ENCODE assay signal across 8 mouse cellular contexts in genomic region chr4:107313690-107314478, GRCm38 (mm10). TPM values are rescaled to one million over a fixed set of nuclear protein-coding genes. Genes with fewer than 3 reads are reported as not detected.
A peak's percentile ranks its signal among the peaks of the same experiment; 100 is the strongest.
DNase-seq lines count a peak whose midpoint lies in the region; ATAC-seq and TF ChIP-seq lines count a peak whose summit lies in the region.

TSS of gene Yipf1 (plus strand) at chr4:107314363.

- peak within 1 kb of the TSS; percentile 69 to 82 (median 80) for H3K4me3 ChIP-seq in CH12.LX (replicated peaks in 1 of 3; ENCODE audit: low read depth in 2 of 3, low read length in 2 of 3, poor library complexity in 1 of 3)
- H3K4me3 ChIP-seq in forebrain, embryonic 12.5 days (replicated peaks), result peak within 1 kb of the TSS; percentile 55
- peak within 1 kb of the TSS; percentile 68 for H3K4me3 ChIP-seq in heart, postnatal 0 days (ENCODE audit: low read depth, low read length)
- H3K4me3 ChIP-seq in liver, embryonic 16.5 days (ENCODE audit: low read depth, low read length), result peak within 1 kb of the TSS; percentile 79
- H3K4me3 ChIP-seq in neural tube, embryonic 13.5 days, result peak within 1 kb of the TSS; percentile 67
- H3K4me3 ChIP-seq in testis, adult 2 months (ENCODE audit: control insufficient read depth, low read depth, low read length), result peak within 1 kb of the TSS; percentile 90

- no peaks in the 10 kb centered on the region for H3K27me3 ChIP-seq in CH12.LX (replicated peaks)
- no peaks in the 10 kb centered on the region for H3K27me3 ChIP-seq in forebrain, embryonic 12.5 days
- H3K27me3 ChIP-seq in heart, postnatal 0 days (ENCODE audit: control insufficient read depth, insufficient read depth, low read length), result no peaks in the 10 kb centered on the region
- H3K27me3 ChIP-seq in liver, embryonic 16.5 days (ENCODE audit: control insufficient read depth, insufficient read depth, low read depth, low read length), result no peaks in the 10 kb centered on the region
- no peaks in the 10 kb centered on the region for H3K27me3 ChIP-seq in neural tube, embryonic 13.5 days
- H3K27me3 ChIP-seq in testis, adult 2 months (ENCODE audit: control insufficient read depth, insufficient read depth, low read length), result no peaks in the 10 kb centered on the region

- in situ Hi-C loops in CH12.LX (cut with MboI; ENCODE audit: low pct_ligation_motif_present, low pct_unique_long_range_greater_than_20kb, low sequenced_read_pairs), result no loop called here

- no peak for TF ChIP-seq EP300 in CH12.LX (IDR thresholded peaks at IDR 0.05; ENCODE audit: low read length)
- no peak for TF ChIP-seq EP300 in heart, postnatal 0 days (IDR thresholded peaks at IDR 0.05; ENCODE audit: low read depth)

- H3K4me1 ChIP-seq in CH12.LX (ENCODE audit: control insufficient read depth in 1 of 2, insufficient read depth in 2 of 2), result peaks cover 0 to 22% of the 10 kb centered on the region in 2 experiments; a peak in 2 of 4 replicates
- H3K4me1 ChIP-seq in forebrain, embryonic 12.5 days, result peaks cover 16% of the 10 kb centered on the region
- H3K4me1 ChIP-seq in heart, postnatal 0 days (ENCODE audit: control insufficient read depth, insufficient read depth), result peaks cover 6% of the 10 kb centered on the region; the same call in 1 of the 2 replicates
- H3K4me1 ChIP-seq in liver, embryonic 16.5 days (ENCODE audit: control insufficient read depth, low read depth, low read length), result peaks cover 16% of the 10 kb centered on the region
- H3K4me1 ChIP-seq in neural tube, embryonic 13.5 days (replicated peaks), result peaks cover 16% of the 10 kb centered on the region
- H3K4me1 ChIP-seq in testis, adult 2 months (ENCODE audit: control insufficient read depth, insufficient read depth, low read length), result peaks cover 13% of the 10 kb centered on the region

- ATAC-seq in forebrain, embryonic 12.5 days (ENCODE audit: low FRiP score), result peak; percentile 90
- ATAC-seq in heart, postnatal 0 days (ENCODE audit: insufficient read depth, low read depth), result peak; percentile 97
- peak; percentile 95 for ATAC-seq in liver, embryonic 16.5 days (ENCODE audit: low read depth)
- ATAC-seq in neural tube, embryonic 13.5 days (ENCODE audit: low read depth), result peak; percentile 95

- peak within 1 kb of the TSS; percentile 64 for H3K4me2 ChIP-seq in CH12.LX (ENCODE audit: insufficient read depth, low read depth, poor library complexity, severe bottlenecking)
- H3K4me2 ChIP-seq in forebrain, embryonic 12.5 days, result peak within 1 kb of the TSS; percentile 76
- peak within 1 kb of the TSS; percentile 89 for H3K4me2 ChIP-seq in heart, postnatal 0 days (ENCODE audit: low read depth, low read length)
- H3K4me2 ChIP-seq in liver, embryonic 16.5 days (ENCODE audit: low read depth, low read length), result peak within 1 kb of the TSS; percentile 89
- H3K4me2 ChIP-seq in neural tube, embryonic 13.5 days, result peak within 1 kb of the TSS; percentile 68

- TF ChIP-seq CTCF in CH12.LX (conservative IDR thresholded peaks at IDR 0.05 in 1 of 2, IDR thresholded peaks at IDR 0.05 in 1 of 2; ENCODE audit: low read depth in 2 of 2, low read length in 2 of 2), result peak in 1 of 2 experiments; percentile 40; a peak in 2 of 4 replicates
- peak; percentile 34 for TF ChIP-seq CTCF in heart, postnatal 0 days (IDR thresholded peaks at IDR 0.05; ENCODE audit: low read depth)
- TF ChIP-seq CTCF in testis, adult 2 months (IDR thresholded peaks at IDR 0.05; ENCODE audit: control insufficient read depth, insufficient read depth, insufficient replicate concordance, low read depth, low read length), result no peak; the same call in 1 of the 2 replicates

- dilution Hi-C loops in CH12.LX (cut with MboI; ENCODE audit: extremely low pct_ligation_motif_present, extremely low pct_unique_long_range_greater_than_20kb, low sequenced_read_pairs), result no loop called here

- peak; percentile 79 for TF ChIP-seq POLR2A in CH12.LX (IDR thresholded peaks at IDR 0.05; ENCODE audit: low read depth, low read length)
- peak; percentile 44 for TF ChIP-seq POLR2A in testis, adult 2 months (IDR thresholded peaks at IDR 0.05; ENCODE audit: control insufficient read depth, low read depth, low read length)

- H3K36me3 ChIP-seq in CH12.LX (replicated peaks in 1 of 2; ENCODE audit: control insufficient read depth in 1 of 2, insufficient read depth in 1 of 2, low read length in 1 of 2), result peaks cover 18 to 33% of the 10 kb centered on the region in 2 experiments
- peaks cover 4% of the 10 kb centered on the region for H3K36me3 ChIP-seq in forebrain, embryonic 12.5 days (replicated peaks)
- peaks cover 9% of the 10 kb centered on the region for H3K36me3 ChIP-seq in heart, postnatal 0 days (replicated peaks; ENCODE audit: control insufficient read depth, insufficient read depth, low read length)
- H3K36me3 ChIP-seq in liver, embryonic 16.5 days (ENCODE audit: control insufficient read depth, insufficient read depth), result no peaks in the 10 kb centered on the region
- H3K36me3 ChIP-seq in neural tube, embryonic 13.5 days, result peaks cover 27% of the 10 kb centered on the region
- H3K36me3 ChIP-seq in testis, adult 2 months (ENCODE audit: control insufficient read depth, insufficient read depth, low read length), result no peaks in the 10 kb centered on the region

- DNase-seq in CH12.LX (ENCODE audit: extremely low read depth), result peak; percentile 88
- peak; percentile 86 for DNase-seq in c-Kit-positive CD71-positive TER-119-negative erythroid progenitor cells, embryonic 14.5 days (ENCODE audit: low read depth)
- DNase-seq in heart, postnatal 0 days (ENCODE audit: low spot score), result peak; percentile 93
- DNase-seq in kidney, postnatal 4 days, result peak; percentile 91 to 95

- peak within 1 kb of the TSS; percentile 35 for H3K9ac ChIP-seq in CH12.LX (ENCODE audit: insufficient read depth, low read depth)
- H3K9ac ChIP-seq in forebrain, embryonic 12.5 days, result peak within 1 kb of the TSS; percentile 61
- peak within 1 kb of the TSS; percentile 72 for H3K9ac ChIP-seq in heart, postnatal 0 days (replicated peaks; ENCODE audit: low read depth, low read length)
- H3K9ac ChIP-seq in liver, embryonic 16.5 days (ENCODE audit: low read depth, low read length), result peak within 1 kb of the TSS; percentile 67
- H3K9ac ChIP-seq in neural tube, embryonic 13.5 days, result peak within 1 kb of the TSS; percentile 84

- H3K27ac ChIP-seq in CH12.LX (ENCODE audit: insufficient read depth, low read depth), result no peak within 1 kb of the TSS
- peak within 1 kb of the TSS; percentile 27 for H3K27ac ChIP-seq in forebrain, embryonic 12.5 days
- peak within 1 kb of the TSS; percentile 70 for H3K27ac ChIP-seq in heart, postnatal 0 days (ENCODE audit: low read depth)
- H3K27ac ChIP-seq in liver, embryonic 16.5 days (ENCODE audit: low read length), result peak within 1 kb of the TSS; percentile 43; the same call in 1 of the 2 replicates
- H3K27ac ChIP-seq in neural tube, embryonic 13.5 days (replicated peaks), result peak within 1 kb of the TSS; percentile 52
- H3K27ac ChIP-seq in testis, adult 2 months (ENCODE audit: control insufficient read depth, insufficient read depth, low read depth, low read length), result peak within 1 kb of the TSS; percentile 55

- WGBS in forebrain, embryonic 12.5 days, result under 1% methylated on average over 29 of the region's 29 CpGs
- WGBS in heart, postnatal 0 days, result under 1% methylated on average over 29 of the region's 29 CpGs
- 1% methylated on average over 29 of the region's 29 CpGs for WGBS in liver, embryonic 16.5 days (ENCODE audit: insufficient replicate concordance)
- WGBS in neural tube, embryonic 13.5 days, result 1% methylated on average over 29 of the region's 29 CpGs

- peaks cover 5% of the 10 kb centered on the region for H3K9me3 ChIP-seq in CH12.LX (replicated peaks; ENCODE audit: low read length)
- H3K9me3 ChIP-seq in forebrain, embryonic 12.5 days, result no peaks in the 10 kb centered on the region
- H3K9me3 ChIP-seq in heart, postnatal 0 days (replicated peaks; ENCODE audit: control insufficient read depth, low read length), result no peaks in the 10 kb centered on the region
- H3K9me3 ChIP-seq in liver, embryonic 16.5 days (replicated peaks; ENCODE audit: control insufficient read depth, low read length), result no peaks in the 10 kb centered on the region
- no peaks in the 10 kb centered on the region; the same call in 1 of the 2 replicates for H3K9me3 ChIP-seq in neural tube, embryonic 13.5 days

- TF ChIP-seq RAD21 in CH12.LX (IDR thresholded peaks at IDR 0.05; ENCODE audit: low read depth, low read length), result peak; percentile 8

- no peaks in the 10 kb centered on the region for H3K79me2 ChIP-seq in CH12.LX (replicated peaks; ENCODE audit: control insufficient read depth, extremely low read depth, insufficient read depth, poor library complexity, severe bottlenecking)

TF ChIP-seq in CH12.LX, 34 proteins besides CTCF, POLR2A, EP300 and RAD21 (continues in another document):
- TF ChIP-seq IRF4 (IDR thresholded peaks at IDR 0.05; ENCODE audit: low read depth, low read length), result peak; percentile 20; the same call in 1 of the 2 replicates
- no peak for TF ChIP-seq MXI1 (IDR thresholded peaks at IDR 0.05; ENCODE audit: low read depth, low read length)
- no peak for TF ChIP-seq MAX (IDR thresholded peaks at IDR 0.05; ENCODE audit: low read length)
- no peak for TF ChIP-seq USF1 (IDR thresholded peaks at IDR 0.05; ENCODE audit: low read depth, low read length)
- TF ChIP-seq MEF2A (IDR thresholded peaks at IDR 0.05; ENCODE audit: borderline replicate concordance, low read depth, low read length), result 0 out of 2 replicates have a peak, but pooled peaks have one; percentile 25
- no peak for TF ChIP-seq ETS1 (conservative IDR thresholded peaks at IDR 0.05; ENCODE audit: low read depth, low read length)
- no peak for TF ChIP-seq CHD2 (IDR thresholded peaks at IDR 0.05; ENCODE audit: low read length)
- no peak for TF ChIP-seq GABPA (IDR thresholded peaks at IDR 0.05; ENCODE audit: insufficient replicate concordance, low read depth, low read length)
- no peak for TF ChIP-seq PAX5 (IDR thresholded peaks at IDR 0.05; ENCODE audit: low read length)
- peak; percentile 38; the same call in 1 of the 2 replicates for TF ChIP-seq TCF12 (IDR thresholded peaks at IDR 0.05; ENCODE audit: low read depth, low read length)
- no peak for TF ChIP-seq UBTF (IDR thresholded peaks at IDR 0.05; ENCODE audit: low read depth, low read length)
- peak; percentile 98 for TF ChIP-seq ELF1 (IDR thresholded peaks at IDR 0.05; ENCODE audit: low read depth, low read length)
- no peak for TF ChIP-seq MYC (IDR thresholded peaks at IDR 0.05; ENCODE audit: low read depth, low read length)

RNA-seq across cellular contexts. Expression of gene Yipf1, which starts in this region (rescaled TPM):
- total RNA-seq in CH12.LX (2012; rRNA removed), result 47.2 and 49.4 TPM in 2 replicates
- 60.5 and 61.0 TPM in 2 replicates for total RNA-seq in CH12.LX (2014; rRNA removed)
- polyA plus RNA-seq in CH12.LX (2012; ENCODE audit: insufficient read length, low read depth), result 47.2 and 52.8 TPM in 2 replicates
- polyA plus RNA-seq in forebrain, embryonic 12.5 days (2016; fragmentation: Nextera tagmentation; extraction: Ambion mirVana), result 35.7 and 41.8 TPM in 2 replicates
- 40.1 and 51.3 TPM in 2 replicates for total RNA-seq in heart, postnatal 0 days (2014; rRNA removed; ENCODE audit: low replicate concordance)
- 46.7 and 49.5 TPM in 2 replicates for polyA plus RNA-seq in heart, postnatal 0 days (2015; fragmentation: Nextera tagmentation; extraction: Ambion mirVana)
- 21.6 and 22.4 TPM in 2 replicates for polyA plus RNA-seq in liver, embryonic 16.5 days (2015; fragmentation: Nextera tagmentation; extraction: Ambion mirVana)
- 63.0 and 63.5 TPM in 2 replicates for polyA plus RNA-seq in neural tube, embryonic 13.5 days (2015; fragmentation: Nextera tagmentation; extraction: Ambion mirVana)
- polyA plus RNA-seq in testis, adult 2 months (2012; rRNA removed), result 48.8 and 52.5 TPM in 2 replicates
